Mouse (Mus musculus) midbrain, embryonic 16.5 days (tissue): ENCODE results near the gene Uhrf1. TPM values are rescaled to one million over a fixed set of nuclear protein-coding genes. Genes with fewer than 3 reads are reported as not detected.
"Not testable (repeated sequence)": the region's sequence is repeated elsewhere in the genome, so short reads cannot be mapped to it uniquely, and the experiment has no call there.

ENCODE experiments used
- ATAC-seq: fragments of 200-750 bp; cut with Nextera tagmentation; 2 replicates; pipeline ENCODE4 v1.8.0; 2017; ENCODE audit warnings: moderate TSS enrichment
- H3K27ac ChIP-seq: fragments of 300-500 bp; sonication (generic); 2 replicates; pipeline ENCODE4 v1.5.1; 2014; ENCODE audit warnings: mild to moderate bottlenecking, low read length, mixed read lengths
- H3K27me3 ChIP-seq: fragments of 300-500 bp; sonication (generic); 2 replicates; pipeline ENCODE4 v1.6.1; 2014; ENCODE audit warnings: low read depth, low read length, mixed read lengths; ENCODE audit not compliant: control insufficient read depth, insufficient read depth
- H3K36me3 ChIP-seq: fragments of 300-500 bp; sonication (generic); 2 replicates; pipeline ENCODE4 v1.6.1; 2014; ENCODE audit warnings: mild to moderate bottlenecking, low read length, moderate library complexity, mixed read lengths; ENCODE audit not compliant: control insufficient read depth, insufficient read depth
- H3K4me1 ChIP-seq: fragments of 300-500 bp; sonication (generic); 2 replicates; pipeline ENCODE4 v1.6.1; 2014; ENCODE audit warnings: mild to moderate bottlenecking, low read length, mixed read lengths; ENCODE audit not compliant: control insufficient read depth, insufficient read depth
- H3K4me2 ChIP-seq: fragments of 300-500 bp; sonication (generic); 2 replicates; pipeline ENCODE4 v1.6.1; 2014; ENCODE audit warnings: mild to moderate bottlenecking, low read length, mixed read lengths
- H3K4me3 ChIP-seq: fragments of 300-500 bp; sonication (generic); 2 replicates; pipeline ENCODE4 v1.5.1; 2014; ENCODE audit warnings: low read depth, mild to moderate bottlenecking, low read length, moderate library complexity, mixed read lengths
- H3K9ac ChIP-seq: fragments of 300-500 bp; sonication (generic); 2 replicates; pipeline ENCODE4 v1.6.1; 2014; ENCODE audit warnings: low read depth, low read length, mixed read lengths
- H3K9me3 ChIP-seq: fragments of 300-500 bp; sonication (generic); replicated peaks from 2 replicates; pipeline ENCODE4 v1.6.1; 2014; ENCODE audit warnings: mild to moderate bottlenecking, low read length, mixed read lengths; ENCODE audit not compliant: control insufficient read depth, poor library complexity, severe bottlenecking
- WGBS: fragments of 180-500 bp; shearing (Covaris S2); extraction: QIAGEN DNeasy Blood & Tissue Kit; methylation state at CpG from one replicate; pipeline ENCODE4 v1.1.7; 2014; 5-methylcytosine and 5-hydroxymethylcytosine counted together
- polyA plus RNA-seq: library from polyadenylated mRNA; unstranded; fragments of >200 nt; fragmentation: Nextera tagmentation; extraction: Ambion mirVana; gene quantifications from 2 replicates; pipeline ENCODE4 v1.2.1, GENCODE M21; 2015

The Uhrf1 gene
- 11.6 and 15.6 TPM in 2 replicates for polyA plus RNA-seq

DNA sequence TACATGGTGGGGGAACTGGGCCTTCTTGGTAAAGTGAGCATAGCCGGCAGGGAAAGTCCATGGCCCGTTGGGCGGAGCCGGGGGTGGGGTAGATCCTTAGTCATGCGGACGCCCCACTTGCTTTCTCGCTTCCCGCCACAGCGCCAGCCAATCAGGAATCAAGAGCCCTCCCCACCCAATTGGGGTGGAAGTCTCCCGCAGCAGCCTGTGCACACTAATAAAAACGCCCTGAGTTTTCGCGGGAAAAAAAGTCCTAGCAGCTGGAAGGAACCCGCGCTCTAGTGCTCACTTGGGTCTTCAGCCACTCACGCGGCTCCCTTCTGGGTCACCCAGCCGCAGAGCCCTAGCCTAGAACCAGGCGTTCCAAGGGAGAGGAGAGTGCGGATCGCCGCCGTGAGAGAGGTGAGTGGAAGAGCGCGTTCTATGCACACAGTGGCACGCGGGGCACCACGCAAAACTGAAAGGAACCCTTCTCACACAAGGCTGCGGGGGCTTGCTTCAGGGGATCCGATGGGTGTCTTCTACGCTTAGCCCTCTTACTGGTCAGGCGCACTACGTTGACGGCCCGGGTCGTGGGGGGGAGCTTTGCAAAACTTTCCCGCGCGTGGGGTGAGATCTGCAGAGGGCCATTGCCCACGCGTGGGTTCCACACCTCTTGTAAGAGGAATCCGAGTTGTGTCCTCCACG is at the start of gene Uhrf1:
Uhrf1 (plus strand) TSS at position 162 of the 687 bp plus-strand sequence.
- WGBS = under 1% methylated on average over 43 of the region's 43 CpGs
- Histone ChIP-seq H3K27me3 (no peaks in the 10 kb centered on the region), H3K9ac (peak within 1 kb of the TSS; percentile 67), H3K27ac (no peak within 1 kb of the TSS), H3K4me2 (peak within 1 kb of the TSS; percentile 92), H3K9me3 (no peaks in the 10 kb centered on the region), H3K4me3 (peak within 1 kb of the TSS; percentile 77), H3K4me1 (peaks cover 8% of the 10 kb centered on the region; the same call in 1 of the 2 replicates), H3K36me3 (no peaks in the 10 kb centered on the region)
- peak; percentile 27 for ATAC-seq

GRCm38 (mm10) chr17:56254695-56255094 is 48.4 kb upstream of the Uhrf1 start:
- peak overlapping the region; percentile 32; the same call in 1 of the 2 replicates for H3K9ac ChIP-seq
- no peak for ATAC-seq
- no peaks in the 10 kb centered on the region for H3K36me3 ChIP-seq
- no peak overlapping the region for H3K4me3 ChIP-seq
- WGBS = 75% methylated on average over 4 of the region's 4 CpGs
- no peak overlapping the region for H3K4me2 ChIP-seq
- H3K27me3 ChIP-seq = no peaks in the 10 kb centered on the region
- H3K9me3 ChIP-seq = no peaks in the 10 kb centered on the region
- H3K4me1 ChIP-seq = peaks cover 40% of the 10 kb centered on the region
- H3K27ac ChIP-seq = peak overlapping the region; percentile 93

DNA sequence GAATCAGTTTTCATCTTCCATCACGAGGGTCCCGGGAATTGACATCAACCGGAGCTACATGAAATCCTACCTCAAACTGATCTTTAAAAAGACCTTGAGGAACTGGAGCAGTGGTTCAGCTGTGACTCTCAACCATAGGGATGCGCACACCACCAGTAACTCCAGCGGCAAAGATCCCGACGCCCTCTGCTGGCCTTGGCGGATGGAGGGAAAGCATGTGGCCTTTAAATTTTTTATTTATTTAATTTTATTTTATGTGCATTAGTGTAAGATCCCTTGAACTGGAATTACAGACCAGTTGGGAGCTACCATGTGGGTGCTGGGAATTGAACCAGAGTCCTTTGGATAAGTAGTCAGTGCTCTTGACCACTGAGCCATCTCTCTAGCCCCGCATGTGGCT is 47.7 kb upstream of the Uhrf1 start:
- peak overlapping the region; percentile 32; the same call in 1 of the 2 replicates for H3K9ac ChIP-seq
- H3K27me3 ChIP-seq = no peaks in the 10 kb centered on the region
- H3K27ac ChIP-seq = peak overlapping the region; percentile 93
- WGBS = 17% methylated on average over 9 of the region's 9 CpGs
- H3K4me2 ChIP-seq = peak overlapping the region; percentile 48
- H3K4me1 ChIP-seq = peaks cover 46% of the 10 kb centered on the region
- peak overlapping the region; percentile 14 for H3K4me3 ChIP-seq
- H3K9me3 ChIP-seq = no peaks in the 10 kb centered on the region
- peak; percentile 4 for ATAC-seq
- peaks cover 3% of the 10 kb centered on the region; the same call in 1 of the 2 replicates for H3K36me3 ChIP-seq

GRCm38 (mm10) chr17:56255863-56256238 is 47.3 kb upstream of the Uhrf1 start:
- H3K4me1 ChIP-seq = peaks cover 46% of the 10 kb centered on the region
- H3K4me3 ChIP-seq = peak overlapping the region; percentile 65
- under 1% methylated on average over 32 of the region's 32 CpGs for WGBS
- peak overlapping the region; percentile 59 for H3K4me2 ChIP-seq
- peak overlapping the region; percentile 93 for H3K27ac ChIP-seq
- H3K36me3 ChIP-seq = peaks cover 5% of the 10 kb centered on the region; the same call in 1 of the 2 replicates
- H3K27me3 ChIP-seq = no peaks in the 10 kb centered on the region
- peak; percentile 94 for ATAC-seq
- peak overlapping the region; percentile 52 for H3K9ac ChIP-seq
- H3K9me3 ChIP-seq = no peaks in the 10 kb centered on the region

DNA sequence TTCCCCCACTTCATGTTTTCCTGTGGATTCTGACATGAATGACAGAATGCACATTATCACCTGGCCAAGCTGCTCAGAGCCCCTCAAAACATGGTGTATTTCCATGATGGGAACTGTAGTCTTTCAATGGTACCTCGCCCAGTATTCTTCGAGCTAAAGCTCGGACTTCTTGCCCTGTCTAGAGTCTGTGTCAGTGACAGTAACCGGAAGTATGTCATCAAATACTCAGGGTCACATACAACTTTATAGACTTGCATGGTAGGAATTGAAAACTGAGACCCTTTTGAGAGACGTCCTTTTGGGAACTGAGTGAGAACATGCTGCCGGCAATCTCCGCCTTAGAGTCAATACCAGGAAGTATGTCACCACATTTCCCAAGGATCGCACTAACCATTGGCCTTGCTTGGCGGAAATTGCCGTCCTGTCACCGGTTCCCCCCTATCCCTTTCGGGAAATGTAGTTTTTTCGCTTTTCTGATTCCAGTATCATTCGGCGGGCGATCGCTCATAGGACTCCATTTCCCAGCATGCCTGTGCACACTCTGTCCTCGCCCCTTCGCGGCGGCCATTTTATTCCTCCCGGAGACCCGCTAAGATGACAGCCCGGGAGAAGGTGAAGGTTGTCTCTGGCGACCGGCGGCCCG is 46.8 kb upstream of the Uhrf1 start, which contains the start of gene Fem1a:
Fem1a (plus strand) TSS at position 572 of the 643 bp plus-strand sequence.
- under 1% methylated on average over 28 of the region's 28 CpGs for WGBS
- Histone ChIP-seq H3K27ac (peak within 1 kb of the TSS; percentile 93), H3K27me3 (no peaks in the 10 kb centered on the region), H3K4me3 (peak within 1 kb of the TSS; percentile 65), H3K4me2 (peak within 1 kb of the TSS; percentile 96), H3K36me3 (peaks cover 6% of the 10 kb centered on the region), H3K4me1 (peaks cover 46% of the 10 kb centered on the region), H3K9ac (peak within 1 kb of the TSS; percentile 71), H3K9me3 (no peaks in the 10 kb centered on the region)
- ATAC-seq = peak; percentile 94

DNA sequence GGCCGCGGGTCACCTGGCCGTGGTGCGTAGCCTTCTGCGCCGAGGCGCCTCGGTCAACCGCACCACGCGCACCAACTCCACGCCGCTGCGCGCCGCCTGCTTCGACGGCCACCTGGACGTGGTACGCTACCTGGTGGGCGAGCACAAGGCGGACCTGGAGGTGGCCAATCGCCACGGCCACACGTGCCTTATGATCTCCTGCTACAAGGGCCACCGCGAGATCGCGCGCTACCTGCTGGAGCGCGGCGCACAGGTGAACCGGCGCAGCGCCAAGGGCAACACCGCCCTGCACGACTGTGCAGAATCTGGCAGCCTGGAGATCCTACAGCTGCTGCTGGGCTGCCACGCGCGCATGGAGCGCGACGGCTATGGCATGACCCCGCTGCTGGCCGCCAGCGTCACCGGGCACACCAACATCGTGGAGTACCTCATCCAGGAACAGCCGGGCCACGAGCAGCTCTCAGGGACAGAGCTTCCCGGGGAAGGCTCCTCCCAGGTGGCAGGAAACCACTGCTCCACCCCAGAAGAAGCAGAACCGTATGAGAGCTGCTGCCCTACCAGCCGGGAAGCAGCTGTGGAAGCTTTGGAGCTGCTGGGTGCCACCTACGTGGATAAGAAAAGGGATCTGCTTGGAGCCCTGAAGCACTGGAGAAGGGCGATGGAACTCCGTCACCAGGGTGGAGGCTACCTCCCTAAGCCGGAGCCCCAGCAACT is 45.8 kb upstream of the Uhrf1 start:
- peak overlapping the region; percentile 83 for H3K27ac ChIP-seq
- 11% methylated on average over 58 of the region's 58 CpGs for WGBS
- H3K4me2 ChIP-seq = peak overlapping the region; percentile 96
- H3K9me3 ChIP-seq = no peaks in the 10 kb centered on the region
- ATAC-seq = peak; percentile 0; the same call in 1 of the 2 replicates
- H3K4me3 ChIP-seq = peak overlapping the region; percentile 65
- peaks cover 46% of the 10 kb centered on the region for H3K4me1 ChIP-seq
- peaks cover 8% of the 10 kb centered on the region for H3K36me3 ChIP-seq
- peak overlapping the region; percentile 71 for H3K9ac ChIP-seq
- no peaks in the 10 kb centered on the region for H3K27me3 ChIP-seq

DNA sequence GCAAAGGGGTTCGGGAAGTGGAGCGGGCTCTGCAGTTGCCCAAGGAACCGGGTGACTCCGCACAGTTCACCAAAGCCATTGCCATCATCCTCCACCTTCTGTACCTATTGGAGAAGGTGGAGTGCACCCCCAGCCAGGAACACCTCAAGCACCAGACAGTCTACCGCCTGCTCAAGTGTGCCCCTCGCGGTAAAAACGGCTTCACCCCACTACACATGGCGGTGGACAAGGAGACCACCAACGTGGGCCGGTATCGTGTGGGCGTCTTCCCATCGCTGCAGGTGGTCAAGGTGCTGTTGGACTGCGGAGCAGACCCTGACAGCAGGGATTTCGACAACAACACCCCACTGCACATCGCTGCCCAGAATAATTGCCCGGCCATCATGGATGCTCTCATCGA is 44.9 kb upstream of the Uhrf1 start:
- not testable (repeated sequence) for H3K9ac ChIP-seq, H3K27me3 ChIP-seq, H3K9me3 ChIP-seq, ATAC-seq, H3K4me3 ChIP-seq, H3K27ac ChIP-seq
- H3K4me2 ChIP-seq = peak overlapping the region; percentile 4; the same call in 1 of the 2 replicates
- WGBS = 94% methylated on average over 19 of the region's 19 CpGs
- H3K4me1 ChIP-seq = peaks cover 52% of the 10 kb centered on the region
- H3K36me3 ChIP-seq = peaks cover 13% of the 10 kb centered on the region

- peaks cover 13% of the 10 kb centered on the region for H3K36me3 ChIP-seq
- not testable (repeated sequence) for H3K27ac ChIP-seq, ATAC-seq, H3K4me2 ChIP-seq, H3K27me3 ChIP-seq, H3K9me3 ChIP-seq, H3K4me3 ChIP-seq, H3K9ac ChIP-seq
- 79% methylated on average over 2 of the region's 2 CpGs for WGBS
- peaks cover 52% of the 10 kb centered on the region for H3K4me1 ChIP-seq
Measured at GRCm38 (mm10) chr17:56258812-56259211, 44.3 kb upstream of the Uhrf1 start.
